Mouse (Mus musculus) myocyte (in vitro differentiated cells): Measurements from ENCODE around the gene Nub1.

Experiments used
- MAX ChIP-seq: IDR thresholded peaks from one replicate; pipeline ENCODE4 v1.6.1; 2011; ENCODE audit warnings: low read depth, mild to moderate bottlenecking, control low read depth
- MYOD1 ChIP-seq, 3 experiments: IDR thresholded peaks; one replicate each; pipeline ENCODE4 v1.6.1; 2011; ENCODE audit warnings: control low read depth in 2 of 3, low read depth in 2 of 3, mild to moderate bottlenecking in 2 of 3, moderate library complexity in 1 of 3; ENCODE audit not compliant: insufficient read length in 2 of 3, control insufficient read depth in 1 of 3
- MYOG ChIP-seq, 3 experiments: IDR thresholded peaks; one replicate each; pipeline ENCODE4 v1.6.1; 2011; ENCODE audit warnings: control low read depth in 2 of 3, low read depth in 2 of 3, mild to moderate bottlenecking in 2 of 3; ENCODE audit not compliant: insufficient read length in 2 of 3, control insufficient read depth in 1 of 3, insufficient read depth in 1 of 3
- POLR2A ChIP-seq: IDR thresholded peaks from one replicate; pipeline ENCODE4 v1.6.1; 2011; ENCODE audit warnings: low read depth, mild to moderate bottlenecking, control low read depth, moderate library complexity; ENCODE audit not compliant: insufficient read length
- POLR2AphosphoS2 ChIP-seq: IDR thresholded peaks from one replicate; pipeline ENCODE4 v1.6.1; 2011; ENCODE audit warnings: low read depth, control low read depth; ENCODE audit not compliant: insufficient read length
- REST ChIP-seq: IDR thresholded peaks from one replicate; pipeline ENCODE4 v1.6.1; 2011; ENCODE audit warnings: mild to moderate bottlenecking, control low read depth, moderate library complexity; ENCODE audit not compliant: insufficient read depth, insufficient read length
- SRF ChIP-seq: IDR thresholded peaks from one replicate; pipeline ENCODE4 v1.6.1; 2011; ENCODE audit warnings: low read depth; ENCODE audit not compliant: control insufficient read depth, insufficient read length
- TCF12 ChIP-seq: IDR thresholded peaks from one replicate; pipeline ENCODE4 v1.6.1; 2011; ENCODE audit warnings: mild to moderate bottlenecking, control low read depth; ENCODE audit not compliant: poor library complexity, insufficient read depth, severe bottlenecking
- USF1 ChIP-seq: IDR thresholded peaks from one replicate; pipeline ENCODE4 v1.6.1; 2011; ENCODE audit warnings: low read depth, mild to moderate bottlenecking, control low read depth, moderate library complexity

DNA sequence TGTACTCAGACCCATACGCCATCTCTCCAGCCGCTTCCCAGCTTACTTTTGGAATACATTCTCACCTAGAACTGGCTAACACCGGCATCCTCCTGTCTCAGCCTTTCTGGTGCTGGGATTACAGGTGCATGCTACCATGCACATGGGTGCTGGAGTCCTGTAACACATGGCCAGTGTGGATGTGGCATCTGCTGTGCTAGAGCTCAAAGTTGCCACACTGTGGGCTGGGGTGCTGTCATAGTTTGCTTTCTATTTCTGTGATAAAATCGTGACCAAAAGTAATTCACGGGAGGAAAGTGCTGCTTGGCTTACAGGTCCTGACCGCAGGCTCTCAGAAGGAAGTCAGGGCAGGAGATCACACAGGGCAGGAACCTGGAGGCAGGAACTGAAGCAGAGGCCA lies 30.8 kb upstream of the Nub1 start:
- TF ChIP-seq MAX (no peak), POLR2A (no peak), TCF12 (no peak), MYOD1 (IDR thresholded peaks at IDR 0.05; ENCODE audit: control insufficient read depth in 1 of 3, insufficient read length in 2 of 3, low read depth in 2 of 3) (no peak), USF1 (no peak), REST (no peak), MYOG (IDR thresholded peaks at IDR 0.05; ENCODE audit: control insufficient read depth in 1 of 3, insufficient read depth in 1 of 3, insufficient read length in 2 of 3, low read depth in 2 of 3) (no peak), POLR2AphosphoS2 (no peak), SRF (no peak)
